Mouse (Mus musculus) testis, postnatal 14 days (tissue): ENCODE results near the gene Mustn1.

Source experiments
- DNase-seq: peaks from one replicate; pipeline ENCODE4 v3.0.0; 2021; ENCODE audit warnings: low spot score

The Mustn1 gene

DNA sequence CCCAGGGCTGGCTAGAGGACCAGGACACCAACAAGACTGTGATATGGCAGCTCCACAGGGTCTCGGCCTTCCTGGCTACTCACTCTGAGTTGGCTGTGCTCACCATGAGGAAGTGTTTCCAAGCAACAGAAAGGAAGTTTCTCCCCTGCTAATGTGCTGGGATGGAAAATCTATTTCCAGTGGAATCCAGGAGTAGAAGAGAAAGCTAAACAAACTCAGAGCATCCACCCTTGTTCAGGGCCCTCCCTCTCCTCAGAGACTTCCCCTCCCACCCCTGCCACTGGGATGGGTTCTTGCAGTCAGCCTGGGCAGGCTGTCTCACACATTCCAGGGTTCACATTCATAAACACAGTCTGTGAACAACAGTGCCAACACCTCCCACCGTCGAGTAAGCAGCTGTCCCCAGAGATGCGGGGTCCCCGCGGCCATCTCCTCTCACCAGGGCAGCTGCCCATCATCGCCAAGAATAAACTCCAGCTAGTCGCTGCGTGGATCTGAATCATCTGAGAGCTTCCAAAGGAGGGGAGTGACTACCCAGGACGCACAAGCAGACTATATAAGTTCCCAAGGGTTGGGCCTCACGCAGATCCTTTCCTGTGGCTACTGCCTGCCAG, at the start of gene Mustn1:
Mustn1 (plus strand) TSS at position 243 of the 614 bp plus-strand sequence.
- DNase-seq = no peak

DNA sequence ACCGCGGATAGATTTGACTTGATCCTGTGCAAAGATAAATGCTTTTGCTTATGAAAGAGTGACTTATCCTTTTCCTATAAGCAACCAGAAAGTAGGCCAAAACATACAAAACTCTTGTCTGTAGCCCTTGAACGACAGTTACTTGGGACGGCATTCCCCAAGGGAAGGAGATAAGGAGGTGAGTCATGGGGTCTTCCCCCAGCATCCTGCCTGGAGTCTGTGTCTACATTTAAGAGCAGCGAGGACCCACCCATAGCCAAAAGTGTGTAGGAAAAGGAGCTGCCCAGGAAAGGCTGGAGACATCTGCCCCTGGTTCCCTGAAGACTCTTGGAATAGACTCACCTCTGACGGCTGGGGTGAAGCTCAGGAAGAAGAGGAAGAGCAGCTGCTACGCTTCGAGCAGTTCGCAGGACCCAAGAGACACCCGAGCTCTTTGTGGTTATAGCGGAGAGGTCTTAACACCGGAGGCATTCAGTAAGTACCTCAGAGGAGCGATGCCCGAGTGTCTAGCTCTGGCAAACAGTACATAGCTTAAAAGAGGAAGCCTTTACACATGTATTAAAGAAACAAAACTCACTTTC, 41.5 kb upstream of the Mustn1 start:
- no peak for DNase-seq

DNA sequence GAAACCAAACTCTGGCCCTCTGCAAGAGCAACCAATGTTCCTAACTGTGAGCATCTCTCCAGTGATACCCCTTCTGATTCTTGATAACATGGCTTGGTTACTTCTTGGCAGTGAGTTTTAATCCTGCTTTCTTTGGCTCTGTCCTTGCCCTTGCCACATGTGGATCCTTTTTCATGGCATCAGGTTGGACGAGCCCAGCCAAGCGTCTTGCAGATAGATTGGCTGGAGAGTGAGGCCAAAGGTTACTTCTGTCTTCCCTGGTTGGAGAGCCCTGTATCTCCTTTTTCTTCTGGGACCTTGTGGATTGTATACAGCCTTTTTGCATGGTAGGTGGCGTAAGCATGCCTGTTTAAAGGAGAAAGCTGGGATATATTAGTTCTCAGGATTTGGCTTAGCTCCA, 35.3 kb upstream of the Mustn1 start:
- DNase-seq = no peak

DNA sequence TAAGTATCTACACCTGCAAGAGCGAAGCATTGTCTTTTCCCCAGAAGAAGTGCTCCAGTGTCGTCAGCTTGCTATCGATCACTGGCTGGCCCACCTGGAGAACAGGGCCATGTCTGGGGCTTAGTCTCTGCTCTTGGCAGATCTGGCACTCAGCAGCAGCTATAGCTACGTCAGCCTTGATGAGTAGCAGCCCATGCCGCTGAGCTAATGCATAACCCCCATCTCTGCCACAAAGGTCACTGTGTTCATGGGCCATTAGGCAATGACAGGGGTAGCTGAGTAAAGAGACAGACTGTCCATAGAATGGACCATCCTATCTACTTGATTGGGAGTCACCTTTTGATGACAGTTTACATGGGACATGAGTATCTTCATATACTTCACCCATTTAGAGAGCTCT, 28.5 kb upstream of the Mustn1 start:
- no peak for DNase-seq

DNA sequence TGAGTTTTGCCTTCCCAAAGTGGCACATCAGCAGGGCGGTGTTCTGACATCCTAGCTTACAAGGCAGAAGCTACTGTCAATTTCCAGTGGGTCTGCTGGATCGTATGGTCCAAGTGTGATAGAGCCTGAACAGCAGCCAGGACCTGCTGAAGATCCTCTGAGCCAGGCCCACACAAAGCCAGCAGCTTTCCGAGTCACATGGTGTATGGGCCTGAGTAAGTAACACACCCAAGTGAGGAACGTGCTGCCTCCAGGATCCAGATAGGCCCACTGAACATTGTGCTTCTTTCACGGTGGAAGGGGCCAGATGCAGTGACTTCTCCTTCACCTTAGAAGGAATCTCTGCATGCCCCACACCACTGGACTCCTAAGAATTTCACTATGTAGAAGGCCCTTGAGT, 26.7 kb upstream of the Mustn1 start:
- no peak for DNase-seq

DNA sequence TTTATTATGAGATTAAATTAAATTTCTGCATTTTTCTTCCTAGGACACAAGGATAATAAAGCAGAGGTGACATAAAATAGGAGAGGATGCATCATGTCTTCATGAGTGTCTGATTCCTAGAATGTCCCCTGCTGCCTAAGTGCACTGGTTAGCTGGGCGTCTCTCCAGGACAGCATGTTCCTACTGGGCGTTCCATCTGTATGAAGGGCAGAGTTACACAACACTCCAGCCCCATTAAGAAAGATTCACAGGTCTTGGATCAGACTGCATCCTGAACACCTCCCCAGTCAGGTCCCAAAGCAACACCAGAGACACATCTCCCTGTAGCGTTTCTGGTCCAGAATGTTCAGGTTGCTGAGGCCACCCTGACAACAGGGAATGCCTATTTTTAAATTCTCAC, 23.7 kb upstream of the Mustn1 start:
- DNase-seq = peak; percentile 44

DNA sequence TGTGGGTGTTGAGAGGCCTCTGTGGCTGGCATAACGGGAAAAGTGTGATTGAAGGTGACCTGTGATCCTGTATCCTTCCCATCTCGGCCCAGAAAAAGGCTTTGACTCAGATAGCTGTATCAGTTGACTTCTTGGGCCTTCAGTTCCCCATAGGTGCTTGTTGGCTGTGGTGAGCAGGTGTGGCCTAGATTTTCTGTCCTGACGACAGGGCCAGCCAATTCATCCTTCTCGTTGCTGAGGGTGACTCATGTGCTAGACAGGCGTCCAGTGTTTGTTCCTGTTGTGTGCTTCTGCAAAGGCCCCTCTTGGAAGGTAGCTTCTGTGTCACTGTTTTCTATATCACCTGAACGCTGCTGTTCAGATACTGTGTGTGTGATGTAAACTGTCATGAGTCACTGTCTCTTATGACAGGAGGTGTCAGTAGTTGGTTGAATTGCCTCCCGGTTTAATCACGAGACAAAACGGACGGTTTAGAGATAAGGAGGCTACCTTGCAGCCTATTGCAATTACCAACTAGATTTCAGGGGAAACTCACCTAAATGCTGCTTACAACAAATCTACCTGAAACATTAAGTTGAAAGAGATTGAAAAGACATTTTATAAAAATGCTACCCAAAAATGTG, 22.0 kb upstream of the Mustn1 start:
- DNase-seq = no peak

DNA sequence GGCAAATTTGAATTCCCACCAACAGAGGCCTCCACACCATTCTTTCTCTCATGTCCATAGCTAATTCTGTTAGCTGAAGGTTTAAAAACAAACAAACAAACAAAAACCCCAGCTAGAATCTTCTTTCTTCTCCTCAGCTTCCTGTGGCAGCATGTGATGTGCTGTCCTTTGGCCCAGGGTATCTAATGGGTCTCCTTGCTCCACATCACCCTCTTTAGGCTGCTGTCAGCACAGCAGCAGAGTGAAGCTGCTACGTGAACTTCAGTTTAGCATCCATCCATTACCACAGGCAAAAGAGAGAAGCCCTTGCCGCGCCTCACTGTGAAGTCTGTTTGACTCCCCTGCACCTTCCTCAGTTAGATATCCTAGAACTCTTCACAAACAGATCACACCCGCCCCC, 21.0 kb upstream of the Mustn1 start:
- DNase-seq = no peak

DNA sequence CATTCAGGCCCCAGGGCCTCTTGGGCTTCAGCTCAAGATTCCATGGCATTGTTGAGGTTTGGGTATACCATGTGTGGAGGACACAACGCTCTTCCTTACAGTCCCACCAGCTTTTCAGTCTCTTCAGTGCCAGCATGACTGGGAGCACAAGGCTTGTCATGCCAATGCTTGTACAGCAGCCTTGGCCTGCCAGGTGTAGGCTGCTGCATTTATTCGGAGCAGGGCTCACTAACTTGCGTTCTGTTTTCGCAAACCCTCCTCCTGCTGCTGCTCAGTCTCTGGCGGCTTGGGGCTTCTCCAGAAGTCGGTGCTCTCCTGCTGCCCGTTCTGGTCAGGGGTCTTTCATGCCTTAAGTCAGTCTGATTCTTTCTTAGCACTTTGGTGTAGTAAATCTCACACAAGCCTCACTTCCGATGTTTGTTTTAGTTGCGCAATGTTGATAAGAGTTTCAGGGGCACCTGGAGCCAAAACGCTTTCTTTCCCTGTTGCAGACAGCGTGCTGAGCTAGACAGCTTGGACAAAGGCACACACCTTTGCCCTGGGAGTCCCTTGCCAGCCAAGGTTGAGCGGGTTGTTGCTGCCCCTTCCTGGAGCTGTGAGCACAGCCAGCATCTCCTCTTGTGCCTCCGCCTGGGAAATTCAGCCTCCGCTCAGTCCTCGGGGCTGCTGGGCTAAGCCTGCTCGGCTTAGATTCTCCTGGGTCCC, 17.4 kb upstream of the Mustn1 start:
- DNase-seq = no peak

DNA sequence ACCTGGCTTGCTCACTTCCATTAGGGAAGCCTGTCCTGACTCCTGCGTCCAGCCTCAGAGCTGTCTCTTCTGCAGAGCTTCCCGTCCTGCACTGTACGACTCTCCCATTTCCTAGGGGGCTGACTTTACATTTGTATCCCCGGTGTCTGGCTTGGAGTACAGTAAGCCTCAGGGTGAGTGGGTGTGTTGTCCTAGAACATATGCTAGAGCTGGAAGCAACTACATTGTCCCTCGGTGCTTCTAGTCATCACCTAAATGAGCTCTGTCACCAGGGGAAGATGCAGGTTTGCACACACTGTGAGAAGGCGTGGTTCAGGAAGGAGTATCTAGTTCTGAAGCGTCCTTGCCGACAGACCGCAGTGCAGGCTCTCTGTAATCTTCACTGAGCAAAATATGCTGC, 16.6 kb upstream of the Mustn1 start:
- no peak for DNase-seq

DNA sequence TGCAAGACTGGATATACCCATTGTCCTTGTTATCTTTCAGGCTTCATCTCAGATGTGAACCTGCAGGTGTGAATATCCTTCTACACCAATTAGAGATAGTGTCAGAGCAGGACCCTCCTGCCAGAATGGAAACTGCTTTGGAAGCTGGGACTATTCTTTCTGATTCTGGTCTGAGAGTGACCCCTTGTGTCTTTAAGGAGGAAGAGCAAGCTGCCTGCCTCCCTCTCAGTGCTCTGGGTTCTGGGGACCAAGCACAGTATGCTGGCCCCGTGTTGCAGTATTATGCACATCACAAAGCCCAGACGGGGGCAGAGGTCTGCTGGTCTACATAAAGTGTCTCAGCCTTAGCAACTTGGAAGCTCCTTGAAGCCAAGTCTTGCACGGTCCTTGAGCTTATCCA, 13.7 kb upstream of the Mustn1 start:
- no peak for DNase-seq

DNA sequence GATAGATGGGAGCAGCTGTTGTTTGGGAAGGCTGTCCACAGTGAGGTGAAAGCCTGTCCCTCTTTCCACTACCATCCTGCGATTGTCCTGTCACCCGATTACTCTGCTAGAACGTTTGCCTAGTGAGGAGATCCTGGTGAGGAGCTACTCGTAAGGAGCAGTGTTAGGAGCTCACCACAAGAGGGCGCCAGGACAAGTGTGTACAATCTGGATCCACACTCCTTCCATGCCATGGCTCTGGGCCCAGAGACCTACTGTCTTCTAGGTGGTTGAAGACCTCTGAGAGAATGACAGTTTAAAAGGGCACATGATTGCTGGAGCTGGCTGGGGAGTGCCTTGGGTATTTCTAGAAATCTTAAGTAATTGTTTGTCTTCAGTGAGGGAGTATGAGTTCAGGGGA, 12.0 kb upstream of the Mustn1 start:
- DNase-seq = peak; percentile 54

DNA sequence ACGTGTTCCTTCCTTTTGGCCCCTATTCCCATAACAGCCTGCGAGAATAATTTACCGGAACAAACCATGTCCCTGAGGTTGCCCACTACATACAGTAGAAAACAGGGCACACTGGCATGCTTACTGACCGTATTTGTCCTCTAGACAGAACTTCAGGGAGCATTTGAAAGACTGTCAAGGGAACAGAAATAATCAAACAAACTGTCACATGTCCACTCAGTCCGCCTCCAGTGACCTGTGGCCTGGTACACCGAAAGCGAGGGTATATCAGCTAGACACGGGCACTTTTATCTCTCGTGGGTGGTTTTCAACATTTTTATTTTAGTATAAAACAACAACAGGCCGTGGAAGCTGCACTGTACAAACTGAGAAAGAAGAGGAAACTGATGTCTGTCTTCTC, 10.2 kb upstream of the Mustn1 start:
- no peak for DNase-seq

DNA sequence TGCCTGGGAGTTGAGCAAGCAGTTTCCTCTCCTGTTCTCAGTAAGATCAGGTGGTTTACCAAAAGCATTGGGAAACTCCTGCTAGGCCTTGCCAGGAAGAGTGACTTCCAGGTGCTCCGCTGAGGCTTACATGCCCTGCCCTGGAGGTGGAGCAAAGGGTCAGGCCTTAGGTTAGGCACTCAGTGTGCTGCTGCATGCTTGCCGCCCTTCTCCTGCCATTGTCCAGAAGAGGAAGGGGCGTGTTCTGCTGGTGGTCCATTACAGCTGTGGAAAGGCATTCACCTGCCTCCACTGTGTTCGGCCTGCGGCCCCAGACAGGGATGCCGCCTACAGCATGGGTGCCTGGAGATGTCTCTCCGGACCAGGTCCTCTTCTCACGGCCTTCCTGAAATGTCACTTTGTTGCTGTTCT, 9.6 kb upstream of the Mustn1 start:
- DNase-seq = no peak

DNA sequence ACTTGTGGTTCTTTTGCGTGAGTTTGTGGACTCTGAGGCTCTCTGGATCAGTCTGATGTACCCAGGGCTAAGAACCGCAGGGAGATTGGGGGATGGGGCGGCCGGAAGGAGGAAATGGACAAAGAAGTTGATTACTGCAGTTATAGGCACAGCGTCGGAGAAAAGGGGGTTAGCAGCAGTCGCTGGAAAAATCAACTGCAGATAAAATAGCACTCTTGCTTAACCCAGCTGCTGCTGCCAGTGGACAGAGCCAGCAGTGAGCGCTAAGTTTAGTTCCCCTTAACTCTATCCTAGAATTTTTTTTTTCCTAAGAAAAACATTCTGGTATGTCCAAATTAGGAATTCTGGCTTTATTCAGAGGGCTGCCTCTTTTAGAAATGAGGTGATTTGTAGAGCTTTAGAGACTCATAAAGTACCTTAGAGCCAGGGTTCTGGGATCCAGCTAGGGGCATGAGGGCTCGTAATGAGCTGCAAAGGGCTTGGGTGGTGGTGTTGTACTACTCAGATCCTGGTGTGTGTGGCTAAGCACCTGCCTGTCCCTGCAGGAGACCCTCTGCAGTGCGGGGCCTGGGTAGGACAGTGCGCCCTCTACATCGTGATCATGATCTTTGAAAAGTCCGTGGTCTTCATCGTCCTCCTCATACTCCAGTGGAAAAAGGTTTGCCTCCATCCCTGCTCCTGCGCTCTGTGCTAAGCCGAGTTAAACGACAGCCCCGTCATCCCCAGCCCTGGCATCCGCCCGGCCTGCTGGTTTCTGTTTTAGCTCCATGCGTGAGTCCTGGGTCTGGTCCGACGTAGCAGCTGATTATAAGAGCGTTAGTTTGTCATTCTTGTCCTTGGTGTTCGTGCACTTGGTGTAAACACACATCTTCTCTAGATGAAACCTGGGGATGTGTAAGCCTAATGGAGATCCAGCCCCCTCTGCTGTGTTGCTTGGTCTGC, 8.5 kb upstream of the Mustn1 start:
- no peak for DNase-seq

DNA sequence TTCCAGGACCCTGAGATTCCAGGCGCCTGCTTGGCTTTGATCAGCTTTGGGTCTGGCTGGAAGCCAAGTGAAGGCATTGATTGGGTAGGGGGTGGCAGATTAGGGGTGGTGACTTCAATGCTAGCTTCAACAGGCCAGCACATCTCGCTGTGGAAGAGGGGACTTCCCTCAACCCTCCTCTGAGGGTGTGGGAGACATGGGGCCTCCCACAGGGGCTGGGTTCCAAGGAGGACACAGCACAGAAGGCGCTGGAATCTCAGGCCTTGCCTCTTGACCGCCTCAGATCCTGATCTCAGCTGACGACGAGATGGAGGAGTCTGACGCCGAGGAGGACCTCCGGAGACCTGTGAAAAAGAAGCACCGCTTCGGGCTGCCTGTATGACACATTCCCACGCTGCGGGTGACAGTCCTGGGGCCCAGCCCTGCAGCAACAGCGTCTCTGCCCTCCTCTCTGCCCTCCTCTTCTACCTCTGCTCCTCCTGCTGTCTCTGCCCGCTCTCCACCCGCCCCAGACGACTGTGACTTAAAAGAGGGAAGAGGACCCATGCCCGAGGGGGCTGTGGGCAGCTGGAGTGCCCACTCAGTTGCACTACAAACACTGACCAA, 4.8 kb upstream of the Mustn1 start:
- no peak for DNase-seq

DNA sequence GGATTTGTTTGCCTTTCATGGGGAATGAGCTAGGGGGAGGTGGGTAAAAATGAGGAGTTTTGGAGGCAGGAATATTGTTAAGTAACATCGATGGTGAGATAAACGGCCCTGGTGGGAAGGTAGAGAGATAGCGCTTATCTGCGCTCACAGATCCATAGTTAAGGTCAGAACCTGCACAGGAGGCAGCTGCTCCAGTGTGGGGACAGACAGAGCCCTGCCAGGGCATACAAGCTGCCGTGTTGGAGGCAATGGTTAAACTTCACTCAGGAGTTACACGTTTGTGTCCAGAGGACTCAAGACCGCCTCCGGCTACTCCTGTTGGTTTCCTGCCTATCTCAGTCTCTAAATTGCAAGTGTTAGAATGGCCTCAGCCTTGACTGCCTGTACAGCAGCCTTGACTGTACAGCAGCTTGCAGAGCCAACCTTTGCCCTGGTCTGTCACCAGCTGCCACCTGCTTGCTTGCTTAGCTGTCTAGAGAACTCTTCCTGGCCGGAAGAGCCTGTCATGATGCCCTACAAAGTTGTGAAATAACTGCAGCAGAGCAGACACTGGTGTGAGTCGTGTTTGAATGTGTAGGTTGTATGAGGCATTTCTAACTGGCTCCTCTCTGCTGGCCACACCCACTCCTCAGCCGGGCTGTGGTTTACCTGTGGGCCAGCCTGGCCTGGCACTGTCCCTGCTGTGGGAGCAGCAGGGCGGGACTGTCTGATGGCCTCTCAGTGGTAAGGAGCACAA, 3.7 kb upstream of the Mustn1 start:
- no peak for DNase-seq

DNA sequence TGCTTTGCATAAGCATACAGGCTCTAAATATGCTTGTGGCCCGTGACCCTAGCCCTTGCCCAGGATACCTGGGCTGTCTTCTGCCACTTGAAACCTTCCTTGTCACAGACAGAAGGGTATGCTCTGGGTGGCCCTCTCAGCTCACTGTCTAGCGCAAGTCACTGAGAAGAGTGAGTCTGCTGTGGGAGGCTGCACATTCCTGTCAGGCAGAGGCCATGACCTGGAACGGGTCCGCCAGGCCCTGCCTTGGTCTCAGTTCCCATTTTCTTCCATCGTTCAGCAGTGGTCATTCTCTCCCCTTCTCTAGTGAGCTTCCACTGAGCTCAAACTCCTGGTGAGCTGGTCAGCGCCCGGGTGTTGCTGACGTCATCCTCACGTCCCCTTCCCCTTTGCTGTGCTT, 3.0 kb upstream of the Mustn1 start:
- DNase-seq = no peak

DNA sequence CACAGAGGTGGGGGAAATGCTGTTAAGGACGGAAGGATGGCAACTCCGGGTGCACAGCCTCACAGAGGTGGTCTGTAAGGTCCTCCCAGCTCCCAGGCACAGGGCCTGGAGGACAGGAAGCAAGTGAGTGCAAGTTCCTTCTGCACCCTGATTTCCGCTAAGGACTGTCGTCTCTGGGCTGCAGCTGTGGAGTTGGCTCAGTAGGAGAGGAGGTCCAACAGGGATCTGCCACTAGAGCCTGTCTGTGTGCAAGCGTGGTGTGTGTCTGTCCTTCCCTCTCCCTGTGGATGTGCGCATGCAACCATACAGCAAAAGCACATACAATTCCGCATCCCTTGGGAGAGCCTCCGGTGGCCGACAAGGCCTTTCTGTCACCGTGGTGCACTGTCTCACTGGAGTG, 2.5 kb upstream of the Mustn1 start:
- no peak for DNase-seq

DNA sequence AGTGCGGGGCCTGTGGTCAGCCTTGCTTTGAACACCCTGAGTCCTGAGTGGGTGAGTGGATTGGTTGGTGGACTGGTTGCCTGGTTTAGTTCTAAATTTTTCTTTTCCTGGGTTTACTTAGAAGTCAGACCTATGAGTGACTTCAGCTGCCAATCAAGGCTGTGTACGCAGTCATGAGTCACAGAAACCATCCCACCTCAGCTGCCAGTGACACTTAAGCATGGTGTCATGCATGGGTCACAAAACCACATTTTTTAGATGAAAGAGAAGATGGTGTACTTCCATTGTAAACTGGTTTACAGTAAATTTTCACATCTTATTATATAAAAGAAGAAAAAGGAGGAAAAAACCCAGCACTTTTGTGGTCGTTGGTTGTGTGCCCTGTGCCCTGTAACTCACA, 1.2 kb upstream of the Mustn1 start:
- DNase-seq = no peak

DNA sequence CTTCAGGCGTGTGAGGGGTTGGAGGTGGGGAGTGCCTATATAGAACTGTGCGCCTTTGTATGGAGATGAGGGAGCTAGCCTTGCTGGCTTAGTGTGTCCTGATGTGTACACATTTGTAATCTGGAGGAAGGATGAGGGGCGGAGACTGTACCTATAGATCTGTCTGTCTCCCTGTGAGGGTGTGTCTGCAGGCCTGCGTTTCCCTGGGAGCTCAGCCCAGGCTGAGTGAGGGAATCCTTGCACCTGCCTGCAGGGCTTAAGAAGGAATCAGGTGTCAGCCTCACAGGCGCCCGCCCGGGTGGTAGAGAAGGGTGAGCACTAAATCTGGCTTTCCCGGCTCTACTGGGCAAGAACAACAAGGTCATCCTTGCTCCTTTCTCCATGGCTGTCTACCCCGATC, 794 bp downstream of the Mustn1 start:
- DNase-seq = no peak
